Mouse (Mus musculus) bone marrow, adult 2 months (tissue): Measurements from ENCODE around the gene Txlna.

Source experiments
- CTCF ChIP-seq: fragments of 200-500 bp; IDR thresholded peaks from 2 replicates; pipeline ENCODE4 v1.5.1; 2011; ENCODE audit warnings: low read length, control low read depth; ENCODE audit not compliant: control insufficient read depth, insufficient read depth
- POLR2A ChIP-seq: fragments of 200-500 bp; IDR thresholded peaks from 2 replicates; pipeline ENCODE4 v1.6.1; 2011; ENCODE audit warnings: low read depth, mild to moderate bottlenecking, control low read depth, low read length, borderline replicate concordance; ENCODE audit not compliant: control insufficient read depth

GRCm38 (mm10) chr4:129633852-129634251, 7.0 kb downstream of the Txlna start:
- no peak for TF ChIP-seq POLR2A
- TF ChIP-seq CTCF: no peak
